Mouse (Mus musculus) Patski (cell line): ENCODE measurements around the gene Caly. TPM values are rescaled to one million over a fixed set of nuclear protein-coding genes. Genes with fewer than 3 reads are reported as not detected.

Experiments
- ATAC-seq: fragments of 100-300 bp; one replicate; pipeline ENCODE4 v1.8.0; 2021
- CTCF ChIA-PET: fragments of 350-600 bp; sonication (Branson Sonifier 250); formaldehyde crosslinking; loops from one replicate; lab custom pipeline; 2022; ENCODE audit warnings: inconsistent platforms; lab: Charles Lee
- POLR2A ChIA-PET: fragments of 350-600 bp; sonication (Branson Sonifier 250); formaldehyde crosslinking; loops from one replicate; lab custom pipeline; 2022; ENCODE audit warnings: antibody characterized with exemption, inconsistent platforms; lab: Charles Lee
- DNase-seq: peaks from one replicate; pipeline ENCODE4 v3.0.0-alpha.2; 2011; ENCODE audit warnings: low read depth, low spot score
- H3K27me3 ChIP-seq: fragments of 371-371 bp; one replicate; pipeline ENCODE4 v1.5.1; 2021
- CTCF ChIP-seq: fragments of 100-300 bp; IDR thresholded peaks from one replicate; pipeline ENCODE4 v1.5.1; 2021
- in situ Hi-C: fragments of 300-500 bp; cut with MboI; formaldehyde crosslinking; loops from 3 replicates; pipeline ENCODE4 v1.11.1; 2018; ENCODE audit warnings: low pct_unique_long_range_greater_than_20kb, mixed read lengths
- polyA plus RNA-seq: library from polyadenylated mRNA; unstranded; gene quantifications from one replicate; pipeline ENCODE4 v1.2.3, GENCODE M21; 2021

Gene Caly
- not detected for polyA plus RNA-seq

DNA sequence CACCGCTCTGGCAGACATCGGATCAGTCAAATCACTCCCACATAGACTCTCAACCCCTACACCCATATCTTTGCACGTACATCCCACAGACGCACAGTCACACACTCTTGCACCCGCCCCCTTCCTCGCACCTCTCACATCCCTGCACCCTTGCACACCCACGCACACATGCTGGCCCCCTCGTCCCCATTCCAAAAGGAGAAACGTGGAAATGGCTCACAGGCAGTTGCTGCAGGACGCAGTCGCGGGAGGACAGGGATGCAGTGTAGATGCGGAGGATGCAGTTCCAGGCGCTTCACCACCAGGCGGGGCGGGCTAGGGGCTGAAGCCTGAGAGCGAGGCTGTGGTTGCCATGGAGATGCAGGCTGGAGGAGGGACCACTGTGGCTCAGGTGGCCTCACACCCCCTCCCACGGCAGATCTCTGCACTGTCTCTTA lies at the start of gene Caly:
Gene Caly, minus strand, starts transcription at position 307 of the 437 bp plus-strand sequence.
- CTCF ChIA-PET = no interaction called here
- H3K27me3 ChIP-seq = peaks cover 5% of the 10 kb centered on the region
- DNase-seq (no peak), ATAC-seq (no peak)
- POLR2A ChIA-PET = no interaction called here
- in situ Hi-C loops = no loop called here
- TF ChIP-seq CTCF = no peak

DNA sequence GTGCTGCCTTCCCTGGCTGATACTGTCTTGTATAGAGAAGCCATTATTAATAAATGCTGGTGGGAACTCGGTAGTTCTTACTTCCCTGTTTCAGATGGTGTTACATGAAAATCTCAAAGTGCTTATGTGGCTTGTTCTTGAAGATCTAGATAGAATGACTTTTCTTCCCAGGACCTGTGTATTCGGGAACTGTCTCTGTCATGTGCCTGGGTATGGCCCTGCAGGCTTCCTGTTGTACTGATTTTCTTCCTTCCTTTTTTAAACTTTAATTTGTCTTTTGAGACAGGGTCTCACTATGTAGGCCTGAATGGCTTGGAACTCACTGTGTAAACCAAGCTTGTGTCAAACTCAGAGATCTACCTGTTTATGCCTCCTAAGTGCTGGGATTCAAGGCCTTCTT lies 45.6 kb upstream of the Caly start:
- in situ Hi-C loops = no loop called here
- TF ChIP-seq CTCF = no peak
- CTCF ChIA-PET = no interaction called here
- ATAC-seq = no peak
- no peaks in the 10 kb centered on the region for H3K27me3 ChIP-seq
- POLR2A ChIA-PET = interaction anchor here (0.7 kb wide), 1 partner anchor 60 kb away, joined by 3 read pairs; no protein-coding TSS in a partner anchor
- DNase-seq = no peak

DNA sequence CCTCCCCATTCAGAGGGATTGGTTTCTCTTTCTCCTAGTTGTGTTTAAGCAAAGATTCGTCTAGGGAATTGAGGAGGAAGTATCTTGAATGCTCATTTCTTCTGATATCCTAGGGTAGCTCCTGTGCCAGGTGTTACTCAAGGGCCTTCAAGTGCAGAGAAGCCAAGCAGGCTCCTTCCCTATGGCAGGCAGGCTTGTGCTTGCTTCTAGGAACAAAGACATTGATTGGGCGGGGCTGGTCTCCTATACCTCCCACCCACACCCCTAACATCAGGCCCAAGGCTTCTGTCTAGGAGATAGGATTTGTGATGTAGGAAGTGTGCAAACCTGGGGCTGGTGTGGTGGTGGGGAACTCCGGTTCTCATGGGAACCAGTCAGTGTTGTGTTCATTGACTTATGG lies 44.6 kb upstream of the Caly start:
- ChIA-PET CTCF (no interaction called here), POLR2A (no interaction called here)
- in situ Hi-C loops = no loop called here
- ATAC-seq (no peak), DNase-seq (no peak)
- no peaks in the 10 kb centered on the region for H3K27me3 ChIP-seq
- no peak for TF ChIP-seq CTCF

DNA sequence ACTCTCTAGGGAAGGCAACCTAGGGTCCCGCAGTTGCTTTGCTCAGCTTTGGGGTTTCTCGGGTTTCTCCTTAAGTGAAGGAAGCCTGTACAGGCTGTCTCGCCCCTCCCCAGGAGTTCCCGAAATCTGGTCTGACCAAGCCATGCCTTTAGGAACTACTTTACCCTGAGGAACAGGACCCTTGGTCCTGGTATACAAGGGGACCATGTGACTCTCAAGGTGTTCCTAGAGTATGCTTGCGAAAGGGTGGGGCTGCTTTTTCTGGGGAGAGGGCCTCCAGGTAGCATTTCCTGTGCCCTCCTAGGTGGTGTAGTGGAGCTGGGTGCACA lies 43.6 kb upstream of the Caly start:
- TF ChIP-seq CTCF = no peak
- in situ Hi-C loops = no loop called here
- ChIA-PET POLR2A (interaction anchor here (0.8 to 1.9 kb wide), 2 partner anchors 10 to 13 kb away, joined by 3 to 12 read pairs; partner anchors contain the start of genes Echs1 and Paox), CTCF (no interaction called here)
- ATAC-seq (peak; percentile 2), DNase-seq (no peak)
- no peaks in the 10 kb centered on the region for H3K27me3 ChIP-seq

DNA sequence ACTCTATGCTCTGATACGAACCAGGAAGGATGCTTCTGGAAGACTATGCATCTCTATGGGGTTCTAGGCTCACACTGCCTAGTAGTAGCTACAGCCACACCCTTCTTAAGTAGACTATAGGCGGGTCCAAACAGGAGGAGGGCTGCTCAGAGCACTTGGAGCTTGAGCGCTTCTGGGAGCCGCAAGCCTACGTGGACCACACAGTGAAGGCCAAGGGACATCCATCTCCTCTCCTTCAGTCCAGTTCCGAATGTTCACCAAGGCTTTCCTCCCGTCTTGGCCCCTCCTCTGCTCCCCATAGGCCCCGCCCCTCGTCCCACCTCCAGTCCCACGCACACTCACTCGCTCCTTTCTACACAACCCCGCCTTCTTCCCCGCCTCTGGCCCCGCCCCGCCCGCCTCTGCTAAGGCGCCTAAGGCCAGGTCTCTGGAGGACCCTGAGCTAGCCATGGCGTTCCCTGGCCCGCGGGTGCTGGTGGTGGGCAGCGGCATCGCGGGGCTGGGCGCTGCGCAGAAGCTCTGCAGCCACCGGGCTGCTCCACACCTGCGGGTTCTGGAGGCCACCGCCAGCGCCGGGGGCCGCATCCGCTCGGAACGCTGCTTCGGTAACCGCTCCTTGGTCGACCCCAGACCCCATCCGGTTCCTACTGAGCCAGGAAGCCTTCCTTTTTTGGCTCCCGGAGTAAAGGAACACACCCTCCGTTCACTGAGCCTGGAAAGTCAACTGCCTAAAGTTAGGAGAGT lies 43.1 kb upstream of the Caly start:
- ATAC-seq (peak; percentile 94), DNase-seq (no peak)
- in situ Hi-C loops = no loop called here
- POLR2A ChIA-PET = interaction anchor here (0.6 to 1.9 kb wide), 5 partner anchors 9 to 670 kb away, joined by 3 to 16 read pairs (median 4); partner anchors contain the start of genes Echs1 and Paox
- CTCF ChIA-PET = no interaction called here
- no peak for TF ChIP-seq CTCF
- no peaks in the 10 kb centered on the region for H3K27me3 ChIP-seq

DNA sequence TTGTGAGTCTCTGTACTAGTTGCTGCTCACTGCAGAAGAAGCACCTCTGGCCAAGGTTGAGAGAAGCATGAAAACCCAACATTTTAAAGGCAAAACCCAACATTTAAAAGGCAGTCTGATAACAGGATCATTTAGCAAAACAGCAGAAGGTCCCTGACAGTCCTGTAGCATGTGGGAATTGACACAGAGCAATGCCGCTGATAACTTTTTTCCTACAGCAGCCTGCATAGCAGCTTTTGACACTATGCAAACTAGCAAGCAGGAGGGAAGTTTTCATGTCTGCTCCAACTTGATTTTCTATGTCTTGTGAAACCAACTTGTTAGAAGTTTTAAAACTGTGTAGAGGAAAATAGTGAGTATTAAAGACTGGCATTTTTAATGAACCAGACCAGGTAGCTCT lies 42.0 kb upstream of the Caly start:
- DNase-seq (no peak), ATAC-seq (no peak)
- ChIA-PET CTCF (interaction anchor here (0.6 to 2.7 kb wide), 2 partner anchors 13 to 19 kb away, joined by 3 to 7 read pairs; partner anchors contain the start of gene Mtg1), POLR2A (interaction anchor here (1.9 kb wide), 1 partner anchor 8 kb away, joined by 12 read pairs; the partner anchor contains the start of genes Echs1 and Paox)
- H3K27me3 ChIP-seq = no peaks in the 10 kb centered on the region
- TF ChIP-seq CTCF = no peak
- in situ Hi-C loops = loop anchor here (25.0 kb wide), 1 partner anchor 1038 kb away; the partner anchor contains the start of gene Rnh1

DNA sequence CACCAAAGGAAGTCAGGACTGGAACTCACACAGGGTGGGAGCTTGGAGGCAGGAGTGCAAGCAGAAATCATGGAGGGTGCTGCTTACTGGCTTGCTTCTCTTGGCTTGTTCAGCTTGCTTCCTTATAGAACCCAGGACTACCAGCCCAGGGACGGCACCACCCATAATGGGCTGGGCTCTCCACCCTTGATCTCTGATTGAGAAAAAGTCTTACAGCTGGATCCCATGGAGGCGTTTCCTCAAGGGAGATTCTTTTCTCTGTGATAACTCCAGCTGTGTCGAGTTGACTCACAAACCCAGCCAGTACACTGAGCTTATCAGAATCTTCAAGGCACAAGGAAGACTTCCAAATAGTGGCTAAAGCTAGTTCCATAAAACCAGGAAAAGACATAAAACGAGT lies 40.4 kb upstream of the Caly start:
- no peaks in the 10 kb centered on the region for H3K27me3 ChIP-seq
- no peak for TF ChIP-seq CTCF
- ChIA-PET CTCF (interaction anchor here (2.7 kb wide), 1 partner anchor 17 kb away, joined by 7 read pairs; no protein-coding TSS in a partner anchor), POLR2A (no interaction called here)
- in situ Hi-C loops = loop anchor here (25.0 kb wide), 1 partner anchor 1040 kb away; the partner anchor contains the start of gene Rnh1
- no peak for ATAC-seq
- no peak for DNase-seq

DNA sequence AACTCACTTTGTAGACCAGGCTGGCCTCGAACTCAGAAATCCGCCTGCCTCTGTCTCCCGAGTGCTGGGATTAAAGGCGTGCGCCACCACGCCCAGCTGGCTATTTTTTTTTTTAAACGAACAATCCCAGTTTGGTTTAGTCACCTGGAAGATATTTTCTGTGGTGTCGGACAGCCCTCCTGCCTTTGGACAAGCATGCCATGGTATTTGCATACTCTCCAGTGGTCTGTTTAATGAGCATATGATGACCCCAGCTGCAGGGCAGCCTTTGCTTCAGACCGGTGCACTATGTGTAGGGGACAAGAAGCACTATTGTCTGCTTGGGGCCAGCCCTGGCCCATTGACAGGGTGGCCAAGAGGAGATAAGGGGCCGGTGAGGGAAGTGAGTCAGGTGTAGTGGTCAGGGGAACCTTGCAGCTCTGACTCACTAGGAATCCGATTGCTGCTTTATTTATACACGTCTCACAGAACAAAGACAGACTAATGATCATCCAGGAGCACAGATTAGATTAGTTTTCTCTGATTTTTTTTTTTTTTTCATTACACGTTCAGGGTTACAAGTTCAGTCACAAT lies 39.1 kb upstream of the Caly start:
- no peak for TF ChIP-seq CTCF
- in situ Hi-C loops = loop anchor here (25.0 kb wide), 1 partner anchor 1041 kb away; the partner anchor contains the start of gene Rnh1
- DNase-seq = no peak
- ATAC-seq = no peak
- ChIA-PET CTCF (no interaction called here), POLR2A (no interaction called here)
- no peaks in the 10 kb centered on the region for H3K27me3 ChIP-seq

DNA sequence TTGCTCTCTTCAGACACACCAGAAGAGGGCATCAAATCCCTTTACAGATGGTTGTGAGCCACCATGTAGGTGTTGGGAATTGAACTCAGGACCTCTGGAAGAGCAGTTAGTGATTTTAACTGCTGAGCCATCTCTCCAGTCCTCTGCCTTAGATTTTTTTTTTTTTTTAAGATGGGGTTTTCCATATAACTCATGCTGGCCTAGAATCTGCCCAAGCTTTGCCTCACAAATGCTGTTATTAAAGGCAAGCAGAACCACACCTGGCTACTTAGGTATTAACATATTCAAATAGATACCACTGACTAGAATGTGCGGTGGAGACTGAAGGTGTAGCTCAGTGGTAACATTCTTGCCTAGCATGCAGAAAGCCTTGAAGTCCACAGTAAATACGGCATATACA lies 38.1 kb upstream of the Caly start:
- in situ Hi-C loops = loop anchor here (25.0 kb wide), 1 partner anchor 1042 kb away; the partner anchor contains the start of gene Rnh1
- ChIA-PET POLR2A (no interaction called here), CTCF (interaction anchor here (1.2 kb wide), 1 partner anchor 10 kb away, joined by 3 read pairs; no protein-coding TSS in a partner anchor)
- no peak for DNase-seq
- ATAC-seq = no peak
- no peak for TF ChIP-seq CTCF
- H3K27me3 ChIP-seq = no peaks in the 10 kb centered on the region

DNA sequence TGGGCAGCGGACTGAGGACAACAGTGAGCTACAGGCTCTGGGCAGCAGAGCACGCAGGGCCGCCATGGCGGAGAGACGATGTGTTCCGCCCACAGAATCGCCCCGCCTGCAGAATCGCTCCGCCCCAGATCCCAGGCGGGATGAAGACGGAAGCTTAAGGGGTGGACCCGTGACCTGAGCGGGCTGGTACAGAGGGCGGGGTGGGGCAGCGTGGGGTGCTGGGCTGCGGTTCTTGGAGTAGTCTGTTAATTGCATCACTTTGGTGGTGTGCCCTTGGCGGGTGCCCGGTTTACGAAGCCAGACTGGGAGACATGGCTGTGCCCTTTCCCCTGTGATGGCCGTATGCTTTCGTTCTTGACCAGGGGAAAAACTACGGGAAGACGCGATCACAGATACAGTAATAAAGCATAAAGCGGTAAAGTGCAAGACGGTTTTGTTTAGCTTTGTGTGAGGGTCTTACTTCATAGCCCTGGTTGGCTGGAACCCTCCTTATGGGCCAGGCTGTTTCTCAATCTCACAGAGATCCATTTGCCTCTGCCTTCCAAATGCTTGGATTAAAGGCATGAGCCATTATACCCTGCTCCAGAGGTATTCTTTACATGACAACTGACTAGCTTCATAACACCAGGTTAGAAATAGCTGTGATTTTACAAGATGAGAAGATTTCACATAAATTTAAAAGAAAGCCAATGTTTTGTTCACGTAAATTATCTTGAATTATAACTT lies 34.1 kb upstream of the Caly start, which contains the start of gene Echs1:
Gene Echs1, minus strand, starts transcription at position 148 of the 726 bp plus-strand sequence.
- DNase-seq (no peak), ATAC-seq (peak; percentile 93)
- no peaks in the 10 kb centered on the region for H3K27me3 ChIP-seq
- ChIA-PET POLR2A (interaction anchor here (0.5 to 2.3 kb wide), 5 partner anchors 9 to 286 kb away, joined by 4 to 12 read pairs (median 8); partner anchors contain the start of gene Mtg1), CTCF (interaction anchor here (0.9 to 1.4 kb wide), 2 partner anchors 21 to 24 kb away, joined by 3 to 4 read pairs; partner anchors contain the start of gene Mtg1)
- in situ Hi-C loops = loop anchor here (25.0 kb wide), 1 partner anchor 1046 kb away; the partner anchor contains the start of gene Rnh1
- TF ChIP-seq CTCF = no peak
